Mouse (Mus musculus) adrenal gland, adult 8-10 months (tissue): ENCODE measurements around the gene Gm20918. TPM values are rescaled to one million over a fixed set of nuclear protein-coding genes. Genes with fewer than 3 reads are reported as not detected.
"Not testable (repeated sequence)": the region's sequence is repeated elsewhere in the genome, so short reads cannot be mapped to it uniquely, and the experiment has no call there.

ENCODE experiments used
- DNase-seq: peaks from one replicate; pipeline ENCODE4 v3.0.0; 2022
- total RNA-seq, 4 experiments: library from RNA; stranded (reverse); gene quantifications; 2 replicates each; pipeline ENCODE4 v1.2.4; 2022

Gene Gm20918
- not detected for total RNA-seq

- DNase-seq = not testable (repeated sequence)
These were observed at the start of gene Gm20918 for GRCm38 (mm10) chrY:5043637-5044036. TSS of gene Gm20918 (plus strand) at chrY:5043937.

Other genes starting within 250 kb of the Gm20918 start
- not detected for gene Gm21820, start 205.5 kb downstream of the Gm20918 start, total RNA-seq